Mouse (Mus musculus) embryonic facial prominence, embryonic 10.5 days (tissue): ENCODE data around the gene Zfp526. TPM values are rescaled to one million over a fixed set of nuclear protein-coding genes. Genes with fewer than 3 reads are reported as not detected.

Experiments
- DNase-seq: peaks from one replicate; pipeline ENCODE4 v3.0.0-alpha.2; 2017; ENCODE audit warnings: low spot score
- H3K27ac ChIP-seq: fragments of 300-500 bp; sonication (generic); replicated peaks from 2 replicates; pipeline ENCODE4 v1.5.1; 2016; ENCODE audit warnings: mild to moderate bottlenecking
- H3K27me3 ChIP-seq: fragments of 300-500 bp; sonication (generic); replicated peaks from 2 replicates; pipeline ENCODE4 v1.6.1; 2016; ENCODE audit warnings: low read depth, mild to moderate bottlenecking; ENCODE audit not compliant: poor library complexity, severe bottlenecking
- H3K36me3 ChIP-seq: fragments of 300-500 bp; sonication (generic); replicated peaks from 2 replicates; pipeline ENCODE4 v1.6.1; 2016; ENCODE audit warnings: mild to moderate bottlenecking, moderate library complexity
- H3K4me1 ChIP-seq: fragments of 300-500 bp; sonication (generic); 2 replicates; pipeline ENCODE4 v1.6.1; 2016
- H3K4me3 ChIP-seq: fragments of 300-500 bp; sonication (generic); 2 replicates; pipeline ENCODE4 v1.5.1; 2016; ENCODE audit warnings: mild to moderate bottlenecking, moderate library complexity
- H3K9me3 ChIP-seq: fragments of 300-500 bp; sonication (generic); 2 replicates; pipeline ENCODE4 v1.6.1; 2016; ENCODE audit warnings: mild to moderate bottlenecking
- WGBS: fragments of 180-500 bp; shearing (Covaris S2); methylation state at CpG from one replicate; pipeline ENCODE4 v1.1.7; 2016; 5-methylcytosine and 5-hydroxymethylcytosine counted together
- polyA plus RNA-seq: library from polyadenylated mRNA; unstranded; fragments of >200 nt; fragmentation: Nextera tagmentation; extraction: Ambion mirVana; gene quantifications from 2 replicates; pipeline ENCODE4 v1.2.1, GENCODE M21; 2016

Zfp526 gene
- polyA plus RNA-seq, 1 experiment from 2014 or later: 2.7 TPM

GRCm38 (mm10) chr7:25190806-25191205, 30.4 kb upstream of the Zfp526 start:
- Histone ChIP-seq H3K27ac (no peak overlapping the region), H3K4me3 (no peak overlapping the region), H3K4me1 (peaks cover 3% of the 10 kb centered on the region; the same call in 1 of the 2 replicates), H3K27me3 (peaks cover under 1% of the 10 kb centered on the region), H3K36me3 (no peaks in the 10 kb centered on the region), H3K9me3 (no peaks in the 10 kb centered on the region)
- WGBS: 88% methylated on average over 11 of the region's 11 CpGs
- no peak for DNase-seq

- no peak overlapping the region for H3K27ac ChIP-seq
- H3K9me3 ChIP-seq: no peaks in the 10 kb centered on the region
- WGBS: 78% methylated on average over 8 of the region's 8 CpGs
- no peaks in the 10 kb centered on the region for H3K36me3 ChIP-seq
- DNase-seq: no peak
- no peaks in the 10 kb centered on the region; the same call in 1 of the 2 replicates for H3K27me3 ChIP-seq
- H3K4me3 ChIP-seq: no peak overlapping the region
- H3K4me1 ChIP-seq: peaks cover 3% of the 10 kb centered on the region; the same call in 1 of the 2 replicates
Observed at GRCm38 (mm10) chr7:25192110-25192509, 29.1 kb upstream of the Zfp526 start.

GRCm38 (mm10) chr7:25195148-25195547, 26.1 kb upstream of the Zfp526 start:
- 77% methylated on average over 3 of the region's 3 CpGs for WGBS
- H3K27me3 ChIP-seq: no peaks in the 10 kb centered on the region
- H3K4me3 ChIP-seq: no peak overlapping the region
- no peak for DNase-seq
- no peaks in the 10 kb centered on the region for H3K36me3 ChIP-seq
- H3K27ac ChIP-seq: no peak overlapping the region
- no peaks in the 10 kb centered on the region for H3K9me3 ChIP-seq
- H3K4me1 ChIP-seq: no peaks in the 10 kb centered on the region; the same call in 1 of the 2 replicates

- Histone ChIP-seq H3K27me3 (no peaks in the 10 kb centered on the region), H3K27ac (no peak overlapping the region), H3K4me1 (no peaks in the 10 kb centered on the region; the same call in 1 of the 2 replicates), H3K4me3 (no peak overlapping the region), H3K36me3 (no peaks in the 10 kb centered on the region), H3K9me3 (no peaks in the 10 kb centered on the region)
- DNase-seq: no peak
- WGBS: 87% methylated on average over 9 of the region's 9 CpGs
Observed at GRCm38 (mm10) chr7:25196107-25196506, 25.1 kb upstream of the Zfp526 start.

GRCm38 (mm10) chr7:25197384-25198018, 23.7 kb upstream of the Zfp526 start:
- no peaks in the 10 kb centered on the region for H3K9me3 ChIP-seq
- 71% methylated on average over 10 of the region's 10 CpGs for WGBS
- H3K4me1 ChIP-seq: no peaks in the 10 kb centered on the region; the same call in 1 of the 2 replicates
- peaks cover 10% of the 10 kb centered on the region for H3K36me3 ChIP-seq
- no peak overlapping the region for H3K27ac ChIP-seq
- no peak for DNase-seq
- no peak overlapping the region for H3K4me3 ChIP-seq
- H3K27me3 ChIP-seq: no peaks in the 10 kb centered on the region

- WGBS: 86% methylated on average over 20 of the region's 20 CpGs
- DNase-seq: no peak
- peaks cover 51% of the 10 kb centered on the region for H3K36me3 ChIP-seq
Observed at GRCm38 (mm10) chr7:25203624-25204023, 17.6 kb upstream of the Zfp526 start.

GRCm38 (mm10) chr7:25205355-25206093, 15.7 kb upstream of the Zfp526 start:
- 77% methylated on average over 16 of the region's 16 CpGs for WGBS
- Histone ChIP-seq H3K9me3 (no peaks in the 10 kb centered on the region), H3K27ac (peak overlapping the region; percentile 63; the same call in 1 of the 2 replicates), H3K36me3 (peaks cover 70% of the 10 kb centered on the region), H3K4me3 (peak overlapping the region; percentile 14; the same call in 1 of the 2 replicates), H3K27me3 (no peaks in the 10 kb centered on the region), H3K4me1 (peaks cover 8% of the 10 kb centered on the region)
- no peak for DNase-seq

More at GRCm38 (mm10) chr7:25203624-25204023, 17.6 kb upstream of the Zfp526 start:
- Histone ChIP-seq H3K27me3 (no peaks in the 10 kb centered on the region), H3K9me3 (no peaks in the 10 kb centered on the region), H3K27ac (no peak overlapping the region), H3K4me1 (peaks cover 8% of the 10 kb centered on the region), H3K4me3 (no peak overlapping the region)

GRCm38 (mm10) chr7:25206094-25206830, 15.0 kb upstream of the Zfp526 start:
- Histone ChIP-seq H3K36me3 (peaks cover 78% of the 10 kb centered on the region), H3K4me3 (no peak overlapping the region), H3K9me3 (no peaks in the 10 kb centered on the region), H3K27me3 (no peaks in the 10 kb centered on the region), H3K4me1 (peaks cover 8% of the 10 kb centered on the region), H3K27ac (no peak overlapping the region)
- WGBS: 91% methylated on average over 16 of the region's 16 CpGs
- DNase-seq: no peak

GRCm38 (mm10) chr7:25209161-25209622, 12.0 kb upstream of the Zfp526 start:
- peaks cover 60% of the 10 kb centered on the region for H3K36me3 ChIP-seq
- no peak overlapping the region for H3K4me3 ChIP-seq
- H3K27ac ChIP-seq: no peak overlapping the region

GRCm38 (mm10) chr7:25210482-25210881, 10.7 kb upstream of the Zfp526 start:
- no peak for DNase-seq
- Histone ChIP-seq H3K4me3 (no peak overlapping the region), H3K9me3 (no peaks in the 10 kb centered on the region), H3K36me3 (peaks cover 68% of the 10 kb centered on the region), H3K4me1 (peaks cover 3% of the 10 kb centered on the region), H3K27ac (no peak overlapping the region), H3K27me3 (no peaks in the 10 kb centered on the region)
- 89% methylated on average over 4 of the region's 4 CpGs for WGBS

More at GRCm38 (mm10) chr7:25209161-25209622, 12.0 kb upstream of the Zfp526 start:
- H3K4me1 ChIP-seq: peaks cover 8% of the 10 kb centered on the region
- 76% methylated on average over 3 of the region's 3 CpGs for WGBS
- DNase-seq: no peak
- no peaks in the 10 kb centered on the region for H3K27me3 ChIP-seq
- H3K9me3 ChIP-seq: no peaks in the 10 kb centered on the region

- no peak overlapping the region for H3K4me3 ChIP-seq
- H3K36me3 ChIP-seq: peaks cover 54% of the 10 kb centered on the region
- no peaks in the 10 kb centered on the region for H3K9me3 ChIP-seq
- H3K27ac ChIP-seq: no peak overlapping the region
- no peaks in the 10 kb centered on the region for H3K27me3 ChIP-seq
- 91% methylated on average over 3 of the region's 3 CpGs for WGBS
- DNase-seq: no peak
- H3K4me1 ChIP-seq: peaks cover 8% of the 10 kb centered on the region
Observed at GRCm38 (mm10) chr7:25213099-25213498, 8.1 kb upstream of the Zfp526 start.

- Histone ChIP-seq H3K9me3 (no peaks in the 10 kb centered on the region), H3K4me1 (peaks cover 18% of the 10 kb centered on the region), H3K27me3 (no peaks in the 10 kb centered on the region), H3K27ac (no peak overlapping the region), H3K36me3 (peaks cover 43% of the 10 kb centered on the region), H3K4me3 (no peak overlapping the region)
- no peak for DNase-seq
- 84% methylated on average over 2 of the region's 2 CpGs for WGBS
Observed at GRCm38 (mm10) chr7:25214172-25214571, 7.1 kb upstream of the Zfp526 start.
